Mouse (Mus musculus) bone marrow, adult 2 months (tissue): ENCODE results near the gene Stx6. TPM values are rescaled to one million over a fixed set of nuclear protein-coding genes. Genes with fewer than 3 reads are reported as not detected.

Experiments used
- H3K27ac ChIP-seq: fragments of 200-500 bp; 2 replicates; pipeline ENCODE4 v1.5.1; 2012; ENCODE audit warnings: low read depth, mild to moderate bottlenecking, control low read depth, inconsistent platforms, low read length; ENCODE audit not compliant: control insufficient read depth, poor library complexity, insufficient read depth
- H3K4me1 ChIP-seq: fragments of 200-500 bp; 2 replicates; pipeline ENCODE4 v1.6.1; 2011; ENCODE audit warnings: low read length; ENCODE audit not compliant: control insufficient read depth, insufficient read depth
- H3K4me3 ChIP-seq: fragments of 200-500 bp; replicated peaks from 2 replicates; pipeline ENCODE3; 2011; ENCODE audit warnings: mild to moderate bottlenecking, low read depth, low read length, control low read depth; ENCODE audit not compliant: control insufficient read depth
- CTCF ChIP-seq: fragments of 200-500 bp; IDR thresholded peaks from 2 replicates; pipeline ENCODE4 v1.5.1; 2011; ENCODE audit warnings: low read length, control low read depth; ENCODE audit not compliant: control insufficient read depth, insufficient read depth
- POLR2A ChIP-seq: fragments of 200-500 bp; IDR thresholded peaks from 2 replicates; pipeline ENCODE4 v1.6.1; 2011; ENCODE audit warnings: low read depth, mild to moderate bottlenecking, control low read depth, low read length, borderline replicate concordance; ENCODE audit not compliant: control insufficient read depth
- WGBS: fragments of 180-500 bp; shearing (Covaris S2); methylation state at CpG from one replicate; pipeline ENCODE4 v1.1.7; 2018; 5-methylcytosine and 5-hydroxymethylcytosine counted together
- polyA plus RNA-seq: library from polyadenylated mRNA; stranded (reverse); fragments of >200 nt; gene quantifications from 2 replicates; pipeline ENCODE4 v1.2.4, GENCODE M21; 2011; ENCODE audit warnings: low replicate concordance; ENCODE audit not compliant: missing spikeins, insufficient read depth, insufficient read length

Gene Stx6
- polyA plus RNA-seq, 1 experiment = 13.7 TPM

DNA sequence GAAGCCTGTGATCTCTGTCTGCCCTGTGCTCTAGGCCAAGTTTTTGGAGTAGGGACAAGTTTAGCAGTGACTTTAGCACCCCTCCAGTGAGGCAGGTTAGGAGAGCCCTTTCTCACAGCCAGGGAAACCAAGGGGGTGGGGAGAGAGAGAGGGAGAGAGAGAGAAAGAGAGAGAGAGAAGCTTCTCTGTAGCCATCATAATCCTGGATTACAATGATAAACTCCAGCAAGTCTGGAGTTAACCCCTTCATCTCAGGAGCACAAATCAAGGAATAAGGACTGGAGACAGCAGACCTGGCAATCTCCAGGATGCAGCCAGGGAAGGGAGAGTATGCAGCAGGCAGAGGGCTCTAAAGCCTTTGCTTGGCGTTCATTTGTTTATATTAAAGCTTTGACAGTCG is 77.1 kb downstream of the Stx6 start:
- no peak for TF ChIP-seq POLR2A
- TF ChIP-seq CTCF = no peak
- Histone ChIP-seq H3K4me3 (no peak overlapping the region), H3K27ac (no peak overlapping the region), H3K4me1 (peaks cover 7% of the 10 kb centered on the region)
- WGBS = 73% methylated on average over 2 of the region's 2 CpGs

DNA sequence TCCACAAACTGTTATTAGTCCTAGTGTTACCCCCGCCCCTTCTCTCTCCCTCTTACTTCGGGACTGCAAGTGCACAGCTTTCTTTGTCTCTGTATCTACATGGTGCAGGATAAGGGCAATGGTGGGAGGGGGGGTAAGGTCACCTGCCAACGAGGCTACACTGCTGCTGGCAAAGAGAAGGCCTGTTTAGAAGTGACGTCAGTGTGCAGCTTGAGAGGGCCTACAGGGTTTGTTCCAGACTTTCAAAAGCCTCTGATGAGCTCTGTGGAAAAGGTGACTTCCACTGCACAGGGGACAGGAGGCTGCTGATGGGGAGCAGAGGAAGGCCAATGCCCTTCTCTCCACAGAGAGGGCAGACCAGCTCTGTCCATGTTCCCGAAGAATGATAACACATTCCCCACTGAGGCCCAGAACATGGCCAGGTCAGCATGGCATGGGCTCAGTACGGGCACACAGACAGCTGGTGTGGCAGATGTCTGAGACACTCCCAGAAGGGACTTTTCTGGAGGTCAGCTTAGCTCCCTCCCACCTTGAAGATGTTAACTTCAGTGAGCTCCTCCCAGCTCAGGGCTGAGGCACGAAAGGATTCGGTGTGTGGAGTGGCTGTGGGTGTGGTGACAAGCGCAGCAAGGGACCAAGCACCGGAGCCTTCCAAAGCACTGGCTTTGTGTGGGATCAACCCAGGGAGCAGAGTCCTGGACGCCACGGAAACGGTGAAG is 78.0 kb downstream of the Stx6 start:
- WGBS = 81% methylated on average over 13 of the region's 13 CpGs
- no peak overlapping the region for H3K4me3 ChIP-seq
- TF ChIP-seq CTCF = no peak
- no peak for TF ChIP-seq POLR2A
- H3K4me1 ChIP-seq = peaks cover 7% of the 10 kb centered on the region
- H3K27ac ChIP-seq = no peak overlapping the region

GRCm38 (mm10) chr1:155237390-155237789 is 78.9 kb downstream of the Stx6 start:
- no peak overlapping the region for H3K4me3 ChIP-seq
- peaks cover 7% of the 10 kb centered on the region for H3K4me1 ChIP-seq
- H3K27ac ChIP-seq = no peak overlapping the region
- no peak for TF ChIP-seq POLR2A
- TF ChIP-seq CTCF = no peak
- WGBS = 83% methylated on average over 11 of the region's 11 CpGs

GRCm38 (mm10) chr1:155238126-155238525 is 79.6 kb downstream of the Stx6 start:
- Histone ChIP-seq H3K4me3 (no peak overlapping the region), H3K27ac (no peak overlapping the region), H3K4me1 (peaks cover 7% of the 10 kb centered on the region)
- WGBS = 82% methylated on average over 5 of the region's 5 CpGs
- TF ChIP-seq CTCF (no peak), POLR2A (no peak)

DNA sequence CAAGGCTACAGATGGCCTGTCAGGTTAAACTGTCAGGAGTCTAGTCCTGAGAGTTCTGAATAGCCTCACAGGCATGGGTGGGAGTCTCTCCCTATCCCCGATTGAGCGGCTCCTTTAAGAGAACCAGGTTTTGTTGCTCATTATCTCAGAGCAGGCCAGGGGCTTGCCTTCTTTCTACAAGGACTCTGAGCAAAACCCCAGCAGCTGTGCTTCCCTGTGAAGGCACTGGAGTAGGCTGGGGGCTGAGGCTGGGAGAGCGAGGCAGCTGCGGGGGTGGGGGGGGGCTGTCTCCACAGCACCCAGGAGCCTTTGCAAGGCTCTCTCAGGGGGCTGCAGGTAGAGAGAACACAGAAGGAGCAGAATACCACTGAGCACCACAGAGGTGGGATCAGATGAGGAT is 80.7 kb downstream of the Stx6 start:
- TF ChIP-seq POLR2A (no peak), CTCF (no peak)
- 92% methylated on average over 4 of the region's 4 CpGs for WGBS
- Histone ChIP-seq H3K4me3 (no peak overlapping the region), H3K4me1 (no peaks in the 10 kb centered on the region), H3K27ac (no peak overlapping the region)

GRCm38 (mm10) chr1:155239962-155240717 is 81.6 kb downstream of the Stx6 start:
- no peaks in the 10 kb centered on the region for H3K4me1 ChIP-seq
- WGBS = 75% methylated on average over 6 of the region's 6 CpGs
- no peak overlapping the region for H3K27ac ChIP-seq
- H3K4me3 ChIP-seq = no peak overlapping the region
- TF ChIP-seq POLR2A (no peak), CTCF (no peak)

GRCm38 (mm10) chr1:155241701-155242487 is 83.4 kb downstream of the Stx6 start:
- H3K27ac ChIP-seq = no peak overlapping the region
- WGBS = 73% methylated on average over 12 of the region's 12 CpGs
- no peak overlapping the region for H3K4me3 ChIP-seq
- no peaks in the 10 kb centered on the region for H3K4me1 ChIP-seq
- TF ChIP-seq CTCF = no peak
- no peak for TF ChIP-seq POLR2A

- no peaks in the 10 kb centered on the region for H3K4me1 ChIP-seq
- no peak overlapping the region for H3K4me3 ChIP-seq
- 65% methylated on average over 1 of the region's 1 CpGs for WGBS
- H3K27ac ChIP-seq = no peak overlapping the region
- TF ChIP-seq CTCF = no peak
- TF ChIP-seq POLR2A = no peak
These were observed 83.9 kb downstream of the Stx6 start for GRCm38 (mm10) chr1:155242488-155242745.
